Mouse (Mus musculus) T-helper 2 cell (primary cell): Measurements from ENCODE around the gene Ambra1.

Experiments
- in situ Hi-C: fragments of 300-600 bp; cut with MboI, MseI; formaldehyde crosslinking; loops from one replicate; pipeline ENCODE4 v1.15.1; 2025; ENCODE audit warnings: high pct_unique_total_duplicates

Gene Ambra1

DNA sequence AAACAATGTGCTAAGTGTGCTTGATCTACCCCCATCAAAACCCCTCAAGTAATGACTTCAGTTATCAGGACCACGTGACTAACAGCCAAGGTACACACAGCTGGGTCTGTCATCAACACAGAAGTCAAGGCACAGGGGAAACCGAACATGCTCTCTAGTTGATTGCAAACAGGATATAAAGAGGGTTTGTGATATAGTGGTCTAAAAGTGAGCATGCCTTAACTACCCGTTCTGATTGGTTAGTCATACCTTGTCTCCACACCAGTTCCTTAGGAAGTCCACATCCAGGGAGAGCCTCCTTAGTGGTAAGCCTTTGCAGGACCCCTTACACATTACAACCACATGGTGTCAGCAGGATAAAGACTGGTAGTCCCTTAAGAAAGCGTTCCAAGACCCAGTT lies 190.2 kb downstream of the Ambra1 start:
- in situ Hi-C loops: no loop called here

DNA sequence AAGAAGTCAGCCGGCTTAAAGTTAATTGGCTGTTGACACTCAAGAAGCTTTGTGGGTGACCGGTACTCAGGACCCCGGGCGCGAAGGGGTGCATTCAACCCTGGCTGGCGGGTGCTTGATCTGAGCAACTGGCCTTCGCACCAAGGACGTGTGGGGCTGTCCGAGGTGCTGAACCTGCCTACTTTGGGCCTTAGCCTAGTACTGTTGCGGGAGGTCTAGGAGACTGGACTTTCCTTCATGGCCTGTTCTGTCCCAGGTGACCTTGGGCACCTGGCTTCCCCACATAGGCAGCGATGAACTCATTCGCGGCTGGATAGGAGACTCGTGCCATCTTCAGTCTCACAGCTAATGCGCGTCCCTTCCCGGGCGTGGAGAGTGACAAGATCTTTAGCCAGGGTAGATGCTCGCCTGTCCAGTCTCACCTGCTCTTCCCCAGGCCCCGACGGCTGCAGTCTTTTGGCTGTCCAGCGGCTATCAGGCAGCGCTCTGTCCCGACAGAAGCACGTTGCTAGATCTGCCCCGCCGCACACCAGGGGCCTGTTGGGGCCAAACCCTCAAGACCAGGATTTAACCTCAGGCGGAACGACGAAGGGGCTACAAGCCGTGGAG lies 191.4 kb downstream of the Ambra1 start:
- in situ Hi-C loops: no loop called here

DNA sequence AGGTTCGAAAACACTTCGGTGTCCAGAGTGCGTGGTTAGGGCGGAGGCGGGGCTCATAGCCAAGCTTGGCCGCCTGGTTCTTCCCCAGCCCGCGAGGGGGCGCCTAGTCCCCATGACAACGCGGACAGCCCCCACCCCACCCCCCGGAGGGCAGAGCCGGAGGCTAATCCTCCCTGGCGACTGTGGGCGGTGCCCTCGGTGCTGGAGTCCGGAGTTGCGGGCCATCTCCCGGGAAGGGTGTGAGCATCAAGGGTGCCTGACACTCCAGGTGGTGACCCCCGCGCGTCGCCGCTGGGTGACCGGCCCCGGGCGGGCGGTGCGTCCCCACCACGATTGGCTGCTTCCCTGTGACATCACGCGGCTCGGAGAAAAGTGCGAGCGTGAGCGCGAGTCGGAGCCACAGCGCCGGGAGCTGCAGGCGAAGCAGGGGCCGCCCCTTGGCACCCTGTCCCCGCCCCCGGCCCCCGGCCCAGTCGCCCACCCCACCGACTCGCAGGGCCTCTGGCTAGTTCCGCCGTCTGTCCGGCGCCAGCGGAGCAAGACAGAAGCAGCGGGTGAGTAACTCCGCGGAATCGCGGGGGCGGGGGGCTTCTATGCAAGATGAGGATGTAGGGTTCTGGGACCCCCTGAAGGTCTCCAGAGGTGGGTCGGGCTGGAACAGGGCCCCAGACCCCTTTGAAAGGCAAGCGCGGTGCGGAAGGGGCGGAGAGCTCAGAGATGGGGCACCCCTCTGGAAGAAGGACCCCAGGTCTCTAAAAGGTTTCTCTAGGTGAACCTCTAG lies 192.0 kb downstream of the Ambra1 start:
- in situ Hi-C loops: no loop called here

DNA sequence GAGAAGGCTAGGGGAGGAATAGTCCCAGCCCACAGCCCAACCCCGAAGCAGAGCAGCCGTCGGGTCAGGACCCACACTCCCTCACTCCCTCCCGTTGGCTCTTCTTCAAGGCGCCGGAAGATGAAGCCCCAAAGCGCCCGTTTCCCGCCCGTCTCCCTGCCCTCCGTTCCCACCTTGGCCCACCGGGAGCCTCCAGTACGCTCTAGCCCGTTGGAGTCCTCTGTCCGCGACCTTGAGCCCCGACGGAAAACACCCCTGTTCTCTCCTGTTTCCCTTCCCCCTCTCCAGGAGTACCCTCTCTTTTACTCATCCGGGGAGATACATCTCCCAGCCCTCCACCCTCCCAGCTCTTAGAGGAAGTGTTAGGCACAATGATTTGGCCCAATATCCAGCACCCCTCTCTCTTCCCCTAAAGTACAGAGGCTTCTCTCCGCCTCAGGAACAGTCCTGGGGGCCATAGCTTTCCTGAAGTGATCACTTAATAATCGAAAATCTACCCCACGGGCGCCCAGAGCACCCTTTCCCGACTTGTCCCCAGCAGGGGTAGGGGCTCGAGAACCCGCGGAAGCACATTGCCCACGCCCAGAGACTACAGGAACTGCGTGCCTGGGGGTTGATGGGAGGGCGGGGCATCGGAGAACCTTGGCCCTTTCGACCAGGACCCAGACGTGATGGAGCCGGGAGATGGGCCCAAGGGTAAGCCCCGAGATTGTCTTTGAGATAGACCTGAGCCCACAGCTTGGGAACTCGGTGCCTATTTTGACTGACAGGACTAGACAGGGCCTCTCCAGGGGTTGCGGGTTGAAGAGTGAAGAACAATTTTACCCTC lies 192.9 kb downstream of the Ambra1 start:
- in situ Hi-C loops: no loop called here

DNA sequence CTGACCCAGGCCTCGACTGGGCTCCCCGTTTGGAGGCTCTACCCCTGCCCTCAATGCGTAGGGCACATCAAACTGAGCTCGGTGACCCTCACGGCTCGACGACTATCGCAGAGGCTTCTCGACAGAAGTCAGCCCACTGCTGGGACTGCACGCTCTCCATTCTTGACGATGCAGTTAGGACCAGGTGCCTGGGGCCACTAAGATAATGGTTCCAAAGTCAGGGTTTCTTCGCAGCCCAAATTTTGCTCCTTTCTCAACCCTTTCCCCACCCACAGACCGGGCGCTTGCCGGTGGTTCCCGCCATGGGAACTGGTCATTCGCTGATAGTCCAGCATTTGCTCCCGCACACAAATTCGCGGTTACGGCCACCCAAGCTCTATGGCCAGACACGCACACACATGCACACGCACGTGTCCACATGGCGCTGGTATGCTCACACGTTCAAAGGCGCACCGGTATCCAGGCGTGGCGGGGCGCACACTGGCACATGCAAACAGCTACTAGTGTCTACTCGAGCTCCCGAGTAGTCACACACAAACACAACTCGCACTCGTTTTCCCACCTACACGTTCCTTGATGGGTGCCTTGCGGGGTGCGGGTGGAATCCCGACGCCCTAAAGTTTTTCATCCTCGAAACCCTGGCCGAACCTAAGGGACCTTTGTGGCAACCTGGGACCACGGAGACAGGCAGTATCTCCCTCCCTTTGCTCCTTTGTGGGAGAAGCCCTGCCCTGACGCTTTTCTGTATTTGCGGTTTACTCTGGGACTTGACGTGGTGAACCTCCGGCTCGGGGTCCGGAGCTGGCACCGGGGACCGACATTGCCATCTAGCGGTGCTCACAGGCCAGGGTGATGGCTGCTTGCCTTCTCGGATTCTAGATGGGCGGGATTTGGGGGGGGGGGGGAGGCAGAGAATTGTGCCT lies 193.7 kb downstream of the Ambra1 start:
- in situ Hi-C loops: no loop called here

DNA sequence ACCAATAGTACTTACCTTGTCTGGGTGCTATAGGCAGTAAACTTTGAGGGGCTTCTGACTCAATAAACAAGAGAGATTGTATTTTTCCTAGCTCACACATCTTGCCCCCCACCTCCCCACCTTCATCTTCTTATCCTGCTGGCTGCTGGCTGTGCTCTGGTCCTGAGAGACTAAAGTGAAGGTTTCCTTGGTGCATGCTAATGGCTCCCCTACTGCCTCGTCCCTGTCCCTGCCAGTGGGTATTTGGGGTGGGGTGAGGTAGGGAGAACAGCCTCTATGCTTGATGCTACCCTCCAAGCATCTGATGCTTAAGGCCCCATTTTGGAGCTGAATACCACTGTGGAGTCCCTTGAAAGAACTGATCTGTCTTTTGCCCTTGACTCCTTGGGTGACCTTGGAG lies 194.8 kb downstream of the Ambra1 start:
- in situ Hi-C loops: no loop called here

DNA sequence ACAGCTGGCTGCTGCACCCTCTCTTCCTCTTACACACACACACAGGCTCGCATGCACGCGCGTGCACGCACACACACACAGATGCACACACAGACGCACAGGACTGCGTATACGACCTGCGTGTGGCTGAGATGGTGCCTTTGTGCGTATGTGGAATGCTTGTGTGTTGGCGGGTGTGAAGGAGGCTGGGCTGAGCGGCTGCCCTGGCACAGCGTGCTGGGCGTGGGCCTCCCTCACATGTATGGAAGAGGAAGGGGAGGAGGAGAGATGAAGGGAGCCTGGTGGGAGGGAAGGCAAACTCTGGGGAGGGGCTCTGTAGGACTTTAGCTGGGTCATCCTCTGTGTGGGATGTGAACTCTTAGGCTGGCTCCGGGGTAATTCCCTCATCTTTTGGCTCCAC lies 195.5 kb downstream of the Ambra1 start:
- in situ Hi-C loops: no loop called here

DNA sequence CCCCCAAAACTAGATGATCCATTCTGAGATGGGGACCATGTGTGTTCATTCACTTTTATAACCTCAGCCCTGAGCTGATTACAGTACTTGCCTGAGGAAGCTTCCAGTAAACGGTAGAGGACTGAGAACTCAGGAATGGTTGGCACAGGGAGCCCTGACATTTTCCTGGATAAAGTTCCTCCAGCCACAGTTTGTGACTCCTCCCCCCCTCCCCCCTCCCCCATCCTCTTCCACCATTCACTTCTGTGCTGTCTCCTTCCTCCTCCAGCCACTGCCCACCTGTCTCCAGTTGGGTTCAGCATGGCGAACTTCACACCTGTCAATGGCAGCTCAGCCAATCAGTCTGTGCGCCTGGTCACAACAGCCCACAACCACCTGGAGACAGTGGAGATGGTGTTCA lies 197.0 kb downstream of the Ambra1 start, which contains the start of gene Chrm4:
Gene Chrm4 (plus strand): TSS at position 301 of the 400 bp plus-strand sequence.
- in situ Hi-C loops: no loop called here

DNA sequence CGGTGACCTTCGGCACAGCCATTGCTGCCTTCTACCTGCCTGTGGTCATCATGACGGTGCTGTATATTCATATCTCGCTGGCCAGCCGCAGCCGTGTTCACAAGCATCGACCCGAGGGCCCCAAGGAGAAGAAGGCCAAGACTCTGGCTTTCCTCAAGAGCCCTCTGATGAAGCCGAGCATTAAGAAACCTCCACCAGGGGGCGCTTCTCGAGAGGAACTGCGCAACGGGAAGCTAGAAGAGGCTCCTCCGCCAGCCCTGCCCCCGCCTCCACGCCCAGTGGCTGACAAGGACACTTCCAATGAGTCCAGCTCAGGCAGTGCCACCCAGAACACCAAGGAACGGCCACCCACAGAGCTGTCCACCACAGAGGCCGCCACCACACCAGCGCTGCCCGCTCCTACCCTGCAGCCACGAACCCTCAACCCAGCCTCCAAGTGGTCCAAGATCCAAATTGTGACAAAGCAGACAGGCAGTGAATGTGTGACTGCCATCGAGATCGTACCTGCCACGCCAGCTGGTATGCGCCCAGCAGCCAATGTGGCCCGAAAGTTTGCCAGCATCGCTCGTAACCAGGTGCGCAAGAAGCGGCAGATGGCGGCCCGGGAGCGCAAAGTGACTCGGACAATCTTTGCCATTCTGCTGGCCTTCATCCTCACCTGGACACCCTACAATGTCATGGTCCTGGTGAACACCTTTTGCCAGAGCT lies 198.0 kb downstream of the Ambra1 start:
- in situ Hi-C loops: no loop called here

DNA sequence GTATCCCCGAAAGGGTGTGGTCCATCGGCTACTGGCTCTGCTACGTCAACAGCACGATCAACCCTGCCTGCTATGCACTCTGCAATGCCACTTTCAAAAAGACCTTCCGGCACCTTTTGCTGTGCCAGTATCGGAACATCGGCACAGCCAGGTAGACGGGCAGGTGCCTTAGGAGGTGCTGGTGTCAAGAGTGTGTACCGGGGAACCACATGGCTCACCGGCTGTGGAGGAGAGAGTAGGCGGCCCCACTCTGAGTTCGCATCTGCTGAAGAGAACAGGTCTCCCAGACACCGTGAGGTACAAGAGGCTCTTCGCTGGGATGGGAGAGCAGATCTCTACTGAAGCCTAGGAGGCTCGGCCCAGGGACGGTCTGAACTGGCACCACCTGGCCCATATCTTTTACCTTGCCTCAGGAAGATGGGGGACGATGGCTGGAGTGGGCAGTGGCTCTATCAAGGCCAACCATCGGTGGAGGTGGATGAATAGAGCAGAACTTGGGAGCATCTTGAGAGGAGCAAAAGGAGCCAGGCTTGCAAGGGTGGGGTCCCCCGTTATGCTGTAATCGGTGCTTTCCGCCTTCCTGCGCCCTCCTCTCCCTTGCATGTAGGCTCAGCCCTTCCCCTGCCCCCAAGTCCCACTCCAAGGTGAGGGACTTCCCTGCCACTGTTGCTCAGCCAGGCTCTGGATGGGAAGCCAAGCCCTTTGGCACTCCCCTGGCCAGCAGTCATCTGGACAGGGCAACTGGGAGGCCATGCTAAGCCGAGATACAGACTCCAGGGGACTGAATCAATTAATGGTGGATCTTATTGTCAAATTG lies 198.8 kb downstream of the Ambra1 start:
- in situ Hi-C loops: no loop called here

DNA sequence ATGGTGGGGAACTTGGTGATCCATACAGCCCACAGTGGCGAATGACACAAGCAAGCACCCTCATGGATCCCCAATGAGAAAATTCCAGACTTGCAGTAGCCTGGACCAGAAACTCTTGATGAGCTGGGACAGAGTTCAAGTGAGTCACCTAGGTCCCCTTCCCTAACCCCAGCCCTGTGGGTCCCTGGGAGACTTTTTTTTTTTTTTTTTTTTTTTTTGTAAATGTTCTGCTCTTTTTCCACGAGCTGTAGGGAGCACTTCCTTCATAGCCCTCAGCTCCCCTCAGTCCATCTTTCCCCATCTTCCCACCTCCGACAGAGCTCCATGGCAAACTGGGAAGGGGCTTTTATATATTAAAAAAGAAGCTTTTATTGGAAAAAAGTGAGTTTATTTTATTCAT lies 199.5 kb downstream of the Ambra1 start:
- in situ Hi-C loops: no loop called here

DNA sequence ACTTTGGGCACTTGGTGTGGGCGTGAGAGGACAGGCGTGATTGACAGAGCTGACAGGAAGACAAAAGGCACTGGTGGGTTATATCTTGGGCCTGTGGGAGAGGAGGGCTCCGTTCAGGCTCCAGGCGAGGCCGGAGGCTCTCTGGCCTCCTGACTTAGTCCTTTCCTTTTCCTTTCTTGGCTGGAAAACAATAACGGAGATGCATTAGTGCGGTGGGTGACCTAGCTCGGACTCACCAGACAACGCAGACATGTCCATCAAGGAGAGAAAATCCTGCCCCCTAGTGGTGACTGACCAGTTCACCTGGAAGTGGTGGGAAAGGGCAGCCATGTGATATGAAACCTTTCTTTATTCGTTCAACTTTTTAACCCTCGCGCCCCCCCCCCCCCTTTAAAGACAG lies 200.0 kb downstream of the Ambra1 start:
- in situ Hi-C loops: no loop called here

DNA sequence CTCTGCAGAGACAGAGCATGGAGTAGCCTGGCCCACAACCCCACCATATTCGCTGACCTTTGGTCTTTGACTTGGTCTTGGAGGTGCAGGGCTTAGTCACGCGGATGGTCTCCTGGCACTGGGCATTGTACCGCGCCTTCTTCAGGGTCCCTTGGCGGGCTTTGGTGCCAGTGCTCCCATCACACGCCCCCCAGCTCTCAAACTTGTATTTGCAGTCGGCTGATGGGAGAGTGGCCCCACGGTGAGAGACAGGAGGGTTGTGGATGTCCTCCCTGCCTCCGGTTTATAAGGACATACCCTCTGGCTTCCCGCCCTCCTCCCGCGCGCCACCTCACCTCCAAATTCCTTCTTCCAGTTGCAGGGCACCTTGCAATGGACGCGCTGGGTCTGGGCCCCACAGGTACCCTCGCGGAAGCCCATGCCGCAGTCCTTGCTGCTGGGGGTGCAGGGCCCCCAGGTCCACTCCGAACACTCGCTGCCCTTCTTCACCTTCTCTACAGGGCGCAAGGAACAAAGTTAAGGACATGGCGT lies 200.9 kb downstream of the Ambra1 start:
- in situ Hi-C loops: no loop called here

DNA sequence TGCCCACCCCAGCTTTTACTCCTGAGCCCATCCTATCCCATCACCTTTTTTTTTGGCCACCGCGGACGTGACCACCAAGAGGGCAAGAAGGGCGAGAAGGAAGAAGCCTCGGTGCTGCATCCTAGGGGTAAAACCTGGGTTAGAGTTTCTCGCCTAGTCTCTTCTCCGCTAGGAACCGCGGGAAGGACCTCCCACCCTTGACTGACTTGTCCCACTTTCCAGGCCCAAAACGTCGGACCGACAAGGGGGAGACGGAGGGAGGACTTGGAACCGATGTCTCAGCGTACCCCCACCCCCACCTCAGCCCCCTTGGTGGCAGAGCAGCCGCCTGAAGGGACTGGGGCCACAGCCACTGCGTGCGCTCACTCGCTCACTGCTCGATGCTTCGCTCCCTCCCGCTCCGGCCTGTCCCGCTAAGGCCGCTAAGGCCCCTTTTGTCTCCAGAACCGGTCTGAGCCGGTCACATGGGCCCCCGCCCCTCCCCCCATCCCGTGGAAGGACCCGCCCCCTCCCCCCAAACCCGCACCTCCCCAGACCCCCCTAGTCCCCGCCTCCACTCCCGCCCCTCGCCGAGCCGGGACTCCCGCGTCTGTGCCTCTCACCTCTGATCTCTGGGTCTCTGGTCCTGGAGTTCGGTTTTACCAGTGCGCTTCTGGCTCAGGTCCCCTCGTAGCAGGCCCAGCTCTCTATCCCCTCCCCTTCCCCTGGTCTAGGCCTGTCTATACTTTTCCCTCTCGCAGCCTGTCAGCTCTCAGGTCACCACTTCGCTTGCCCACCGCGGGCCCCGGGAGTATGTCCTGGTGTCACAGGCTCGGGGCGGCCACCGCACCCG lies 201.6 kb downstream of the Ambra1 start:
- in situ Hi-C loops: no loop called here

DNA sequence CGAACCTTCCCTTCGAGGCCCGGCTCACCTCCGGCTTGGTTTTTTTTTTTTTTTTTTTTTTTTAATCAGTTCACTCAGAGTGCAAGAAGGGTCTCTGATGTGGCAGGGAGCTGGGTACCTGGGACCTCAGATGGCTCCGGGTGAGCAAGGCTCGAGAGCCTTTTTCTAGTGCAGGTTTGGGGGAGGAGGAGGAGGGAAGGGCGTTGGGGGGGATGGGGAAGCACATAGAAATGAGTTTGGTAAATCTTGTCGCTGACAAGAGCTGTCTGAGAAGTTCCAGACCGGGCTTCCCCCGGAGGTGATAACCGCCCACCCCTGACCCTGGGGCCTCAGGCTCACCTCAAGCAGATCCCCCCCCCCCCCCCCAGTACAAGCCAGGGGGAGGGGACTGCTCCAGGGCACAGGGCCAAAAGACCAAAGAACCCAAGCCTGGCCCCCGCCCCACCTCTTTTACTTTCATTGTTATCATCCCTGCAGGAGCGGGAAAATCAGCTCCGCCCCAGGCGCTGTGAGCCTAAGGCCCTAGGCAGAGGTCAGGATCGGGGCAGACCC lies 202.3 kb downstream of the Ambra1 start, which contains the start of gene Mdk:
Gene Mdk (minus strand): TSS at position 138 of the 552 bp plus-strand sequence.
- in situ Hi-C loops: no loop called here

DNA sequence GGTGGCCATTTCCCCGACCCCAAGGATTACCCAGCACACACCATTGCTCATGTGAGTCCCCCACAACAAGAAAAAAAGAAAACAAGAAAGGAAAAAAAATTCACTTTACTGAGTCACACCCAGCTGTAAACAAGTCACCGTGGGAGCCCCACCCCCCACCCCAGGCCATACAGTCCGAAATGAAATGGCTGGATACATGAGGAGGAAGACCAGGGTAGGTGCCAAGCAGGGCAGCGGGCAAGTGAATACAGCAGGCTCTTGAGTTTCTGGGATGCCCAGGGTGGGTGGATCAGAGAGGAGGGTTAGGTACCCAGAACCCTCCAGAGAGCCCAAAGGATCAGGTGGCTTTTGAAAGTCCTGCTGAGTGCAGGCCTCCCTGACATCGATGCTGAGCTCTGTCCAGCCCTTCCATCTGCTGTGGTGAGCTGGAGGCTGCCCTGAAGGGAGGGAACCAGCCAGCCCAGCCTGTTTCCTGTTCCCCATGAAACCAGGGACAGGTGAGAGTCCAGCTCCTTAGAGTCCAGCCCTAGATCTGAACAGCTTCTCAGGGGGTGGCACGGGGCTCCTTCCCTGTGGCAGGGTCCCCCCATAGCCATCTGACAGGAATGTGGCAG lies 202.9 kb downstream of the Ambra1 start:
- in situ Hi-C loops: no loop called here

DNA sequence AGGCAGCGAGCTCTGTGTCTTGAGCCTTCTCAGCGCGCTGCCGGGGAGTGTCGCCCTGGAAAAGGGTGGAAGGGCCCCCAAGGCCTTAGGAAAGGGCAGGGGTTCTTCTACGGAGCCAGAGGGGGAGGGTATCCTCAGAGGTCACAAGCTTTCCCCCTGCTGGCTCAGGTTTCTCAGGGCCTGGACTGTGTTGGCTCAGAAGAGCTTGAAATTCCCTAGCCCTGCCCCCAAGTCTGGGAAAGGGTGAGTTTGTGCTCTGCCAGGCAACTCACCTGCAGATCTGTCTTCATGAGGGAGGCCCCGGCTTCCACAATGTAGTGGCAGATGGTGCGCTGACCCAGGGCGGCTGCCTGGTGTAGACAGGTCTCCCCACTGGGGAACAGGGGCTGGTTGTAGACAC lies 203.5 kb downstream of the Ambra1 start:
- in situ Hi-C loops: no loop called here

DNA sequence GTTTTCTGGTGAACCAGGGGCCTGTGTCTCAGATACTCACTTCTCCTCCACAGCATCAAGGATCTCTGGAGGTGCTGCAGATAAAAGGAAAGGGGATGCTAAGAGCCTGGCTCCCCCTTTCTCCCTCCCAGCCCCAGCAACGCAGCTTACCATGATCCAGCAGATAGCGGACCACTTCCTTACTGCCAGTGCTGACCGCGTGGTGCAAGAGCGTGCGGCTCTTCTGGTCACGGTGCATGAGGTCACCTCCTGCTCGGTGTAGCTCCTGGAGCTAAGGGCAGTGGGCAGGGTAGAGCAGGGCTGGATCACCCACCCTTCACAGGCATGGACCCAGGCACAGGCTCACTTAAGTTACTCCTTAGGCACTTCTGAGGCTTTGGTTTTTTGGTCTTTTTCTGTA lies 204.1 kb downstream of the Ambra1 start:
- in situ Hi-C loops: no loop called here
